Mouse (Mus musculus) olfactory bulb, adult 2 months (tissue): Measurements from ENCODE around the gene Zrsr2. TPM values are rescaled to one million over a fixed set of nuclear protein-coding genes. Genes with fewer than 3 reads are reported as not detected.

ENCODE experiments used
- H3K27ac ChIP-seq: fragments of 200-500 bp; 2 replicates; pipeline ENCODE4 v1.5.1; 2012; ENCODE audit warnings: low read depth, low read length; ENCODE audit not compliant: insufficient read depth
- H3K4me1 ChIP-seq: fragments of 200-500 bp; 2 replicates; pipeline ENCODE4 v1.6.1; 2012; ENCODE audit warnings: low read length; ENCODE audit not compliant: control insufficient read depth, insufficient read depth
- H3K4me3 ChIP-seq: fragments of 200-500 bp; 2 replicates; pipeline ENCODE4 v1.5.1; 2012; ENCODE audit warnings: mild to moderate bottlenecking, low read depth, low read length, moderate library complexity; ENCODE audit not compliant: insufficient read depth
- CTCF ChIP-seq: fragments of 200-500 bp; IDR thresholded peaks from 2 replicates; pipeline ENCODE4 v1.5.1; 2012; ENCODE audit warnings: low read depth, mild to moderate bottlenecking, low read length, moderate library complexity; ENCODE audit not compliant: insufficient read depth
- POLR2A ChIP-seq: fragments of 200-500 bp; IDR thresholded peaks from 2 replicates; pipeline ENCODE4 v1.6.1; 2012; ENCODE audit warnings: mild to moderate bottlenecking, low read depth, low read length, moderate library complexity; ENCODE audit not compliant: insufficient read depth
- WGBS: fragments of 180-500 bp; shearing (Covaris S2); methylation state at CpG from one replicate; pipeline ENCODE4 v1.1.7; 2018; 5-methylcytosine and 5-hydroxymethylcytosine counted together
- polyA plus RNA-seq: library from polyadenylated mRNA; stranded (reverse); fragments of >200 nt; gene quantifications from 2 replicates; pipeline ENCODE4 v1.2.4, GENCODE M21; 2012; ENCODE audit warnings: low replicate concordance; ENCODE audit not compliant: missing spikeins, insufficient read depth, insufficient read length

Zrsr2 gene
- polyA plus RNA-seq: not detected in 2 replicates

- TF ChIP-seq CTCF: no peak
- peak; percentile 72 for TF ChIP-seq POLR2A
- Histone ChIP-seq H3K27ac (peak within 1 kb of the TSS; percentile 86), H3K4me3 (peak within 1 kb of the TSS; percentile 69), H3K4me1 (0 out of 2 replicates have a peak, but pooled peaks cover 3% of the 10 kb centered on the region)
- 7% methylated on average over 29 of the region's 29 CpGs for WGBS
Observed at GRCm38 (mm10) chrX:163958467-163958875, at the start of gene Zrsr2. Zrsr2 (minus strand) TSS chrX:163958661.

GRCm38 (mm10) chrX:164004809-164005208, 46.3 kb upstream of the Zrsr2 start:
- no peak for TF ChIP-seq CTCF
- no peak for TF ChIP-seq POLR2A
- Histone ChIP-seq H3K27ac (no peak overlapping the region), H3K4me3 (no peak overlapping the region), H3K4me1 (no peaks in the 10 kb centered on the region)
- WGBS: 38% methylated on average over 2 of the region's 2 CpGs

- TF ChIP-seq POLR2A (no peak), CTCF (no peak)
- 88% methylated on average over 1 of the region's 1 CpGs for WGBS
- Histone ChIP-seq H3K4me3 (no peak overlapping the region), H3K4me1 (no peaks in the 10 kb centered on the region), H3K27ac (no peak overlapping the region)
Observed at GRCm38 (mm10) chrX:163999848-164000247, 41.4 kb upstream of the Zrsr2 start.

DNA sequence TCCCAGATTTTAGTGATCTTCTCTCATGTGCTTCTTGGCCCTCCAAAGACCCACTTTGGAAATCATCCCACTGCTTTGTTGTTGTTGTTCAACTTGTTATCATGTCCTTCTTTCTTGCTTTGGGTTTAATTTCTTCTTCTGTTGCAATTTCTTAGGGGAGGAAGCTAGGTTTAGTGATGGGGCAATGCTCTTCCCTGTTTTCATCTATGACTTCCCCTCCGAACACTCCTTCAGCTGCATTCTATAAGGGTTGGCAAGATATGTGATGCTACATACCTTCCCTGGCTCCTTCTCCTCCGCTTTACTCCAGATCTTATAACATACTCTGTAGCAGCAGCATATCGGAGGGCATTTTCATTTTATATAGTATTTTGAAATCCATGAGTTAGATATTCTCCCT, 38.3 kb upstream of the Zrsr2 start:
- no peak overlapping the region for H3K4me3 ChIP-seq
- 95% methylated on average over 3 of the region's 3 CpGs for WGBS
- H3K27ac ChIP-seq: no peak overlapping the region
- no peaks in the 10 kb centered on the region for H3K4me1 ChIP-seq
- no peak for TF ChIP-seq POLR2A

- Histone ChIP-seq H3K4me3 (no peak overlapping the region), H3K27ac (no peak overlapping the region), H3K4me1 (no peaks in the 10 kb centered on the region)
- 51% methylated on average over 3 of the region's 3 CpGs for WGBS
- TF ChIP-seq CTCF (no peak), POLR2A (no peak)
Observed at GRCm38 (mm10) chrX:163987718-163988374, 29.4 kb upstream of the Zrsr2 start.

DNA sequence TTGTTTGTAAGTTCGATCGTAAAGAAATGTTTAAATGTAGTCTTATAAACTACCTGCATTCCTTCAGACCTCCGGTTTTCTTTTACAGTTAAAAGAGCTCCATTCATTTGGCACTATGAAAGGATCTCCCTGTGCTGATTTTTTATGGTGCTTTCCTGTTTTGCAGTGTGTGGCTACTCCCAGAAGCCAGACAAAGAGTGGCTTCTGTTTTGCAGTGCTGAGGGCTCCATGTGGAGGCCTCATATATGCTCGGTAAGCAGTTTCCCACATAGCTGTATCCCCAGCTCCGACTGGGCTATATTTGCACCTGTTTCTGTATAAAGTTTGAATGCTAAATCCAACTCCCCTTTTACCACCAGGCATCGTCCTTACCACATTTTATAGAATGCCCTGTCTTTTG, 23.7 kb upstream of the Zrsr2 start:
- Histone ChIP-seq H3K4me3 (no peak overlapping the region), H3K27ac (no peak overlapping the region), H3K4me1 (no peaks in the 10 kb centered on the region)
- 65% methylated on average over 6 of the region's 6 CpGs for WGBS
- no peak for TF ChIP-seq POLR2A
- TF ChIP-seq CTCF: no peak

DNA sequence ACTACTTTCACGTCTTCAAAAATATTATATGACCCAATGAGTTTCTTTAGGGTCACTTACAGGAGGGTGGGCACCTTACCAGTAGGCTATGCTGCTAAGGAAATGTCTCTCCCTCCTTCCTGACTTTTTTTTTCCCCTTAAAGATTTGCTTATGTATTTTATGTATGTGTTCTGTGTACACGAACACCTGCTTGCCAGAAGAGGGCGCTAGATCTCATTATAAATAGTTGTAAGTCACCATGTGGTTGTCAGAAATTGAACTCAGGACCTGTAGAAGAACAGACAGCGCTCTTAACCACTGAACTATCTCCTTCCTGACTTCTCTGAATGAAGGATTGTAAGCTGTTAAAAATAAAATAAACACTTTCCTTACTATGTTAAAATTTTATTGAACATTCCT, 23.0 kb upstream of the Zrsr2 start:
- H3K27ac ChIP-seq: no peak overlapping the region
- no peaks in the 10 kb centered on the region for H3K4me1 ChIP-seq
- TF ChIP-seq POLR2A (no peak), CTCF (no peak)
- H3K4me3 ChIP-seq: no peak overlapping the region
- WGBS: 60% methylated on average over 4 of the region's 4 CpGs

DNA sequence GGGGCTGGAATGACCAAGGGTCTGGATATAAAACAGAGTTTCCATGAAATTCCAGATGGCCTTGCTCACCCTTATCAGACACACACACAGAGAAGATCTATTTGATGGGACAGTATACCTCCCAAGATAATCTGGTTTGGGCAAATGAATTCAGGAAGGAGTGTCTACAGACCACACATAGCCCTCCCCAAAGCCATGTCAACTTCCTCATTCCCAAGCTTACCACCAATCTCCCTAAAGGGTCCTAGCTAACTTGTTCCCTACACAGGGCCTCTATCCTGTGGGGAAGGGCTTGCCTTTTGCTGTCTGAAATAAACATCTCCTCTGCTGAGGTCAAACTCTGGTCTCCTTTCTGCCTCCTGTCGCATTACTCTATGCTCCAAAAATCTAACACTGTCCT, 22.6 kb upstream of the Zrsr2 start:
- Histone ChIP-seq H3K4me1 (no peaks in the 10 kb centered on the region), H3K4me3 (no peak overlapping the region), H3K27ac (no peak overlapping the region)
- 96% methylated on average over 1 of the region's 1 CpGs for whole genome bisulfite sequencing
- TF ChIP-seq CTCF (no peak), POLR2A (no peak)

GRCm38 (mm10) chrX:163957803-163958466, 526 bp downstream of the Zrsr2 start:
- Histone ChIP-seq H3K4me3 (peak overlapping the region; percentile 69), H3K4me1 (0 out of 2 replicates have a peak, but pooled peaks cover 3% of the 10 kb centered on the region)
- WGBS: 18% methylated on average over 54 of the region's 67 CpGs

GRCm38 (mm10) chrX:163957381-163957780, 1.1 kb downstream of the Zrsr2 start:
- TF ChIP-seq POLR2A (no peak), CTCF (no peak)
- no peak overlapping the region for H3K27ac ChIP-seq
- peak overlapping the region; percentile 69 for H3K4me3 ChIP-seq
- WGBS: 31% methylated on average over 12 of the region's 12 CpGs
- H3K4me1 ChIP-seq: 0 out of 2 replicates have a peak, but pooled peaks cover 3% of the 10 kb centered on the region

More at GRCm38 (mm10) chrX:163957803-163958466, 526 bp downstream of the Zrsr2 start:
- H3K27ac ChIP-seq: peak overlapping the region; percentile 86
- TF ChIP-seq CTCF: no peak
- no peak for TF ChIP-seq POLR2A
